9 mouse cellular contexts compared by ENCODE assay signal in genomic region chr13:98925486-98926212, GRCm38 (mm10). TPM values are rescaled to one million over a fixed set of nuclear protein-coding genes. Genes with fewer than 3 reads are reported as not detected.
A peak's percentile ranks its signal among the peaks of the same experiment; 100 is the strongest.
DNase-seq lines count a peak whose midpoint lies in the region; ATAC-seq lines count a peak whose summit lies in the region.
"Had no signal": no experiment of that assay in that cellular context is flagged by ENCODE, and none has a peak within 500 bp of the region (broad histone marks: within the 10 kb centered on the region; RNA-seq: fewer than 3 reads in every experiment).

No protein-coding gene starts in this region.

- H3K9ac ChIP-seq in embryonic facial prominence, embryonic 14.5 days (ENCODE audit: low read depth, low read length) = peak overlapping the region; percentile 100
- H3K9ac ChIP-seq in liver, embryonic 12.5 days = peak overlapping the region; percentile 91

- peak overlapping the region; percentile 98 for H3K27ac ChIP-seq in embryonic facial prominence, embryonic 14.5 days (replicated peaks; ENCODE audit: low read depth, low read length)
- H3K27ac ChIP-seq in heart, embryonic 10.5 days = peak overlapping the region; percentile 100
- H3K27ac ChIP-seq in liver, embryonic 12.5 days = peak overlapping the region; percentile 87

- peak overlapping the region; percentile 87 for H3K4me3 ChIP-seq in embryonic facial prominence, embryonic 14.5 days (ENCODE audit: low read depth, low read length)
- peak overlapping the region; percentile 99 for H3K4me3 ChIP-seq in heart, embryonic 10.5 days
- H3K4me3 ChIP-seq in liver, embryonic 12.5 days = peak overlapping the region; percentile 98

- H3K4me2 ChIP-seq in embryonic facial prominence, embryonic 14.5 days (ENCODE audit: low read depth, low read length) = peak overlapping the region; percentile 83
- H3K4me2 ChIP-seq in liver, embryonic 12.5 days = peak overlapping the region; percentile 89

- WGBS in embryonic facial prominence, embryonic 14.5 days = under 1% methylated on average over 21 of the region's 66 CpGs
- under 1% methylated on average over 66 of the region's 66 CpGs for WGBS in heart, embryonic 10.5 days
- WGBS in liver, embryonic 12.5 days (ENCODE audit: insufficient replicate concordance) = under 1% methylated on average over 66 of the region's 66 CpGs

- ATAC-seq in embryonic facial prominence, embryonic 14.5 days (ENCODE audit: low read depth) = peak; percentile 58
- peak; percentile 72 for ATAC-seq in liver, embryonic 12.5 days

- peaks cover 16% of the 10 kb centered on the region for H3K36me3 ChIP-seq in embryonic facial prominence, embryonic 14.5 days (ENCODE audit: control insufficient read depth, insufficient read depth, low read length)
- H3K36me3 ChIP-seq in heart, embryonic 10.5 days = peaks cover 25% of the 10 kb centered on the region
- H3K36me3 ChIP-seq in liver, embryonic 12.5 days = peaks cover 21% of the 10 kb centered on the region

- 0 out of 2 replicates have a peak, but pooled peaks cover 4% of the 10 kb centered on the region for H3K4me1 ChIP-seq in embryonic facial prominence, embryonic 14.5 days (ENCODE audit: control insufficient read depth, insufficient read depth, low read length)
- H3K4me1 ChIP-seq in heart, embryonic 10.5 days = peaks cover 9% of the 10 kb centered on the region; the same call in 1 of the 2 replicates
- peaks cover 33% of the 10 kb centered on the region for H3K4me1 ChIP-seq in liver, embryonic 12.5 days

- no peaks in the 10 kb centered on the region for H3K27me3 ChIP-seq in embryonic facial prominence, embryonic 14.5 days (replicated peaks; ENCODE audit: control insufficient read depth, insufficient read depth, low read length)
- no peaks in the 10 kb centered on the region for H3K27me3 ChIP-seq in heart, embryonic 10.5 days (ENCODE audit: insufficient read depth, poor library complexity, severe bottlenecking)
- no peaks in the 10 kb centered on the region for H3K27me3 ChIP-seq in liver, embryonic 12.5 days (replicated peaks)

- no peaks in the 10 kb centered on the region for H3K9me3 ChIP-seq in embryonic facial prominence, embryonic 14.5 days (ENCODE audit: control insufficient read depth, low read length)
- no peaks in the 10 kb centered on the region for H3K9me3 ChIP-seq in heart, embryonic 10.5 days
- H3K9me3 ChIP-seq in liver, embryonic 12.5 days (replicated peaks) = no peaks in the 10 kb centered on the region

- DNase-seq in B cell, adult 2 months = peak; percentile 82
- DNase-seq in ZHBTc4 (ENCODE audit: low read depth, low spot score) = peak; percentile 49
- peak; percentile 87 for DNase-seq in embryonic facial prominence, embryonic 14.5 days (ENCODE audit: low spot score)
- DNase-seq in heart, embryonic 10.5 days (ENCODE audit: low spot score) = peak; percentile 82
- DNase-seq in kidney, adult 9 months = peak; percentile 80
- DNase-seq in monocyte, adult 2 months (ENCODE audit: low read depth in 1 of 2, low spot score in 2 of 2) = peak; percentile 44 to 61
- DNase-seq in spleen, postnatal 4 days (ENCODE audit: low spot score in 2 of 2) = peak; percentile 50 to 81

RNA-seq across cellular contexts. Expression of gene Tnpo1, which starts 0.5 kb away (rescaled TPM):
- 40.3 and 42.3 TPM in 2 replicates for polyA plus RNA-seq in embryonic facial prominence, embryonic 14.5 days (2014; fragmentation: Nextera tagmentation; extraction: Ambion mirVana)
- polyA plus RNA-seq in heart, embryonic 10.5 days (2016; fragmentation: Nextera tagmentation; extraction: Ambion mirVana) = 60.5 and 67.7 TPM in 2 replicates
- 34.8 and 36.8 TPM in 2 replicates for polyA plus RNA-seq in liver, embryonic 12.5 days (2016; fragmentation: Nextera tagmentation; extraction: Ambion mirVana)

RNA-seq across cellular contexts. Expression of gene 1700024P04Rik, which starts 58.7 kb away (rescaled TPM):
- polyA plus RNA-seq in embryonic facial prominence, embryonic 14.5 days (2014; fragmentation: Nextera tagmentation; extraction: Ambion mirVana) = not detected in 2 replicates
- not detected in 2 replicates for polyA plus RNA-seq in heart, embryonic 10.5 days (2016; fragmentation: Nextera tagmentation; extraction: Ambion mirVana)
- not detected in 2 replicates for polyA plus RNA-seq in liver, embryonic 12.5 days (2016; fragmentation: Nextera tagmentation; extraction: Ambion mirVana)
- polyA plus RNA-seq: frontal cortex, adult 2 months had no signal

Comparison
In these comparisons a context has a peak if more than half of its experiments do, and no peak if none do; other contexts are left out.
1. Peak in every context shown above with its lines: DNase-seq, ATAC-seq, H3K4me3 ChIP-seq and H3K27ac ChIP-seq.